Mouse (Mus musculus) hindbrain, postnatal 0 days (tissue): ENCODE data around the gene Tmigd1. TPM values are rescaled to one million over a fixed set of nuclear protein-coding genes. Genes with fewer than 3 reads are reported as not detected.
"Not testable (repeated sequence)": the region's sequence is repeated elsewhere in the genome, so short reads cannot be mapped to it uniquely, and the experiment has no call there.

Experiments
- ATAC-seq: fragments of 200-750 bp; cut with Nextera tagmentation; 2 replicates; pipeline ENCODE4 v1.8.0; 2017; ENCODE audit warnings: mild to moderate bottlenecking, moderate TSS enrichment, moderate library complexity
- DNase-seq: peaks from one replicate; pipeline ENCODE4 v3.0.0-alpha.2; 2015; ENCODE audit warnings: low spot score
- H3K27ac ChIP-seq: fragments of 300-500 bp; sonication (generic); 2 replicates; pipeline ENCODE4 v1.5.1; 2014; ENCODE audit warnings: mild to moderate bottlenecking
- H3K27me3 ChIP-seq: fragments of 300-500 bp; sonication (generic); 2 replicates; pipeline ENCODE4 v1.6.1; 2014; ENCODE audit warnings: low read length, mixed read lengths; ENCODE audit not compliant: insufficient read depth
- H3K36me3 ChIP-seq: fragments of 300-500 bp; sonication (generic); 2 replicates; pipeline ENCODE4 v1.6.1; 2014; ENCODE audit warnings: low read length, mixed read lengths; ENCODE audit not compliant: insufficient read depth
- H3K4me1 ChIP-seq: fragments of 300-500 bp; sonication (generic); 2 replicates; pipeline ENCODE4 v1.6.1; 2014; ENCODE audit warnings: antibody characterized with exemption, low read length, mixed read lengths; ENCODE audit not compliant: insufficient read depth
- H3K4me2 ChIP-seq: fragments of 300-500 bp; sonication (generic); 2 replicates; pipeline ENCODE4 v1.6.1; 2014; ENCODE audit warnings: low read depth, mild to moderate bottlenecking, low read length, moderate library complexity, mixed read lengths
- H3K4me3 ChIP-seq: fragments of 300-500 bp; sonication (generic); 2 replicates; pipeline ENCODE4 v1.5.1; 2014; ENCODE audit warnings: low read length
- H3K9ac ChIP-seq: fragments of 300-500 bp; sonication (generic); replicated peaks from 2 replicates; pipeline ENCODE4 v1.6.1; 2014; ENCODE audit warnings: mild to moderate bottlenecking, low read length, moderate library complexity, mixed read lengths
- H3K9me3 ChIP-seq: fragments of 300-500 bp; sonication (generic); 2 replicates; pipeline ENCODE4 v1.6.1; 2016; ENCODE audit warnings: low read length, mixed read lengths
- CTCF ChIP-seq: IDR thresholded peaks from 2 replicates; pipeline ENCODE4 v1.5.1; 2016; ENCODE audit warnings: antibody characterized with exemption, control low read depth, low read depth
- WGBS: fragments of 180-500 bp; shearing (Covaris S2); extraction: QIAGEN DNeasy Blood & Tissue Kit; methylation state at CpG from one replicate; pipeline ENCODE4 v1.1.7; 2014; 5-methylcytosine and 5-hydroxymethylcytosine counted together
- polyA plus RNA-seq: library from polyadenylated mRNA; unstranded; fragments of >200 nt; fragmentation: Nextera tagmentation; extraction: Ambion mirVana; gene quantifications from 2 replicates; pipeline ENCODE4 v1.2.1, GENCODE M21; 2015
- total RNA-seq: library from RNA; depleted of rRNA; stranded (reverse); fragments of >200 nt; gene quantifications from 2 replicates; pipeline ENCODE4 v1.2.3, GENCODE M21; 2014

Gene Tmigd1
- total and polyA plus RNA-seq, 2 experiments from 2014 or later, result 0.26 TPM; not detected in 1

DNA sequence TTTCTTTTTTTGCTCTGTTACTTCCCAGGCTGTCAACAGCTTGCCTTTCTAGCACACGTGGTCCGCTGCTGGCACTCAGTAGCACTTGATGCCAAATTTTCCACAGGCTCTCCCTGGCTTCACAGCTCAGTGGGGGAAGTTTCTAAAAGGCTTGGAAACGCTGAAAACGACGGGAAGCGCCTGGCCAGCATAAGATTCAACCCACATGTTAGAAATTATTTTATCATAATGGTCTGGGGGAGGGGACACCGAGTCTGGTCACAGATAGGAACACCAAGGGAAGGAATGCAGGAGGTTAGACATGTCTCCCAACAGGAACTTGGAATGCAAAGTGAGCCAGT, 10.1 kb downstream of the Tmigd1 start:
- H3K4me1 ChIP-seq, result 0 out of 2 replicates have a peak, but pooled peaks cover 4% of the 10 kb centered on the region
- H3K4me2 ChIP-seq, result 0 out of 2 replicates have a peak overlapping the region, but pooled peaks have one; percentile 8
- H3K36me3 ChIP-seq, result no peaks in the 10 kb centered on the region
- ATAC-seq (peak; percentile 67; the same call in 1 of the 2 replicates), DNase-seq (peak; percentile 77)
- H3K9me3 ChIP-seq, result no peaks in the 10 kb centered on the region
- peak overlapping the region; percentile 45; the same call in 1 of the 2 replicates for H3K27ac ChIP-seq
- no peak overlapping the region for H3K4me3 ChIP-seq
- no peaks in the 10 kb centered on the region for H3K27me3 ChIP-seq
- 16% methylated on average over 7 of the region's 7 CpGs for WGBS
- no peak overlapping the region for H3K9ac ChIP-seq
- no peak for TF ChIP-seq CTCF

DNA sequence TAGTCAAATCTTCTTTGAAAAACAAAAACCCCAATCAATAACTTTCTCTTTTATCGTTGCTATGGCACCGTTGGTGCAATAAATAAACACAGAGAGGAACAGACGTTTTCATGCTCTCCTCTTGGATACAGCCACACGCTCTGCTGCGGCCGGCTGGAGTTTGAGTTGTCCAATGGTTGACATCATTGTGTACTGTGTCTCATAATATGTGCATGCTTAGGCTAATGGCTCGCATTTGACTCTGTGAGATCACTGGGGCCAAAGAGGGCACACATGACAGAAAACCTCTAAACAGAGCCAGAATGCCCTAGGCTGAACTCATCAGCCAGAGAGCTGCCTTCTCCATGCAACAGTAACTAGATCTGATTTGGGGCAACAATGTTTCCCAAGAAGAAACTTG, 12.4 kb downstream of the Tmigd1 start:
- Histone ChIP-seq H3K4me3 (no peak overlapping the region), H3K27ac (no peak overlapping the region), H3K27me3 (no peaks in the 10 kb centered on the region), H3K9ac (no peak overlapping the region), H3K36me3 (no peaks in the 10 kb centered on the region), H3K4me1 (0 out of 2 replicates have a peak, but pooled peaks cover 4% of the 10 kb centered on the region), H3K4me2 (no peak overlapping the region), H3K9me3 (no peaks in the 10 kb centered on the region)
- DNase-seq (no peak), ATAC-seq (no peak)
- no peak for TF ChIP-seq CTCF
- WGBS, result 57% methylated on average over 7 of the region's 7 CpGs

DNA sequence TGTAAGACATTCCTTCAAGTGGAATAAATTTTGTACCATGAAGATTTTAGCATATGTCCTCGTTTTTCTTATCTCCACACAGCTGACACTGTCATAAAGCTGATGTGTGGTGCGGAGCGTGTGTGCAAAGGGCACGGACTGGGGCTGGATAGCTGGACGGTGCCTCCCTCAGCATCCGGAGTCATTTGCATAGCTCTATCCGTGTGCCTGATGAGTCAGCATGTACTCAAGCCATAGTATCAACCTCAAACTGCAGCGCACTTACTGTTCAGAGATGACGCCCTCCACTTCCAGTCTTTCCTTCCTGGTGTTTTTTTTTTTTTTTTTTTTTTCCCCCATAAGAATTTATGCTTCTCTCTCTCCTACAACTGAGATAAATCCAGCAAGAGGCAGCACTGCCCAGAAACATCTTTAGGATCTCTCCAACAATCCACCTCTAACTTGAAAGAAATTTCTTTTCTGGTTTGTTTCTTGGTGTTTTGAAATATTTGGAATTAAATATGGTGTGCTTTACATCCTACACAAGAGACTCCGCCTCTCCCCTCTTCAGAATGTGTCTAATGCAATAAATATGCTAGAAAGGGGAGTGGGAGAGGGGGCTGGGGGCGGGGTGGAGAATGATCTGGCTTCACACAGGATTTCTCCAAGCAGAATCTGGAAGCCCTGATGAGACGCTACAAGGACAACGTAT, 14.7 kb downstream of the Tmigd1 start:
- 34% methylated on average over 13 of the region's 13 CpGs for WGBS
- H3K4me3 ChIP-seq, result no peak overlapping the region
- H3K36me3 ChIP-seq, result no peaks in the 10 kb centered on the region
- H3K27me3 ChIP-seq, result no peaks in the 10 kb centered on the region
- DNase-seq (no peak), ATAC-seq (no peak)
- H3K27ac ChIP-seq, result no peak overlapping the region
- TF ChIP-seq CTCF, result no peak
- H3K9me3 ChIP-seq, result no peaks in the 10 kb centered on the region
- H3K9ac ChIP-seq, result no peak overlapping the region
- no peak overlapping the region for H3K4me2 ChIP-seq
- H3K4me1 ChIP-seq, result 0 out of 2 replicates have a peak, but pooled peaks cover 4% of the 10 kb centered on the region

DNA sequence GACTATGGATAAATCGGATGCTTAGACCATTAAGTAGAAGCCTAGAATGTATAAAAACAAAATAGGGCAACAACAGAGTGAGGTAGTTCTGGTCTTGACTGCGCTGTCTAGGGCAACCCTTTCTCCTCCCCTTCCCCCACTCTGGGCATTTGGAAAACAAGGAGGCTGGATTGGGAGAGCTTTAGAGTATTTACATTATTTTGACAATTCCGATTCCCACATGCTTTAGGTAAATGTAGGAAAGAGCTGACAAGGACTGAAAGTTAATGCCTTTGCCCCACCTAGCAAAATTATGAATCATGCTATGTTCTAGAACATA, 15.2 kb downstream of the Tmigd1 start:
- WGBS, result 53% methylated on average over 3 of the region's 3 CpGs
- no peak overlapping the region for H3K4me2 ChIP-seq
- H3K27ac ChIP-seq, result no peak overlapping the region
- peak; percentile 13 for DNase-seq
- ATAC-seq, result no peak
- 0 out of 2 replicates have a peak, but pooled peaks cover 4% of the 10 kb centered on the region for H3K4me1 ChIP-seq
- TF ChIP-seq CTCF, result no peak
- H3K4me3 ChIP-seq, result no peak overlapping the region
- no peaks in the 10 kb centered on the region for H3K36me3 ChIP-seq
- no peaks in the 10 kb centered on the region for H3K27me3 ChIP-seq
- no peak overlapping the region for H3K9ac ChIP-seq
- no peaks in the 10 kb centered on the region for H3K9me3 ChIP-seq

DNA sequence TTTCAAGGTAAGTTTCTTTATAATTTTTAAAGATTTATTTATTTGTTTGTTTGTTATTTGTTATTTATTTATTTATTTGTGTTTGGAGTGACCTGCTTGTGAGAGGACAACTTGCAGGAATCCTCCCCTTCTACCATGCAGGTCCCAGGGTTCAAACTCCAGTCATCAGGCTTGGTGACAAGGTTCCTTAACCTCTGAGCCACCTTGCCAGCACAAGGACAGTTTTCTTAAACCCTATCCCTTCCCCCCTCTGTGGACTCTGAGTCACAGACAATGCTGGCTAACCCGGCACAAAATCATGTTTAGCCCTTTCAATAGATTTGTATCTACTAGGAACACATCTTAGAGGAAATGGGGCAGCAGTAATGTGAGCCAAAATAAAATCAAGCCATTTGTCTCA, 18.6 kb downstream of the Tmigd1 start:
- ATAC-seq, result no peak
- DNase-seq, result no peak
- Histone ChIP-seq H3K27ac (no peak overlapping the region), H3K4me2 (no peak overlapping the region), H3K36me3 (no peaks in the 10 kb centered on the region), H3K9me3 (no peaks in the 10 kb centered on the region), H3K27me3 (no peaks in the 10 kb centered on the region), H3K9ac (no peak overlapping the region), H3K4me1 (no peaks in the 10 kb centered on the region), H3K4me3 (no peak overlapping the region)
- 35% methylated on average over 1 of the region's 1 CpGs for WGBS
- TF ChIP-seq CTCF, result no peak

DNA sequence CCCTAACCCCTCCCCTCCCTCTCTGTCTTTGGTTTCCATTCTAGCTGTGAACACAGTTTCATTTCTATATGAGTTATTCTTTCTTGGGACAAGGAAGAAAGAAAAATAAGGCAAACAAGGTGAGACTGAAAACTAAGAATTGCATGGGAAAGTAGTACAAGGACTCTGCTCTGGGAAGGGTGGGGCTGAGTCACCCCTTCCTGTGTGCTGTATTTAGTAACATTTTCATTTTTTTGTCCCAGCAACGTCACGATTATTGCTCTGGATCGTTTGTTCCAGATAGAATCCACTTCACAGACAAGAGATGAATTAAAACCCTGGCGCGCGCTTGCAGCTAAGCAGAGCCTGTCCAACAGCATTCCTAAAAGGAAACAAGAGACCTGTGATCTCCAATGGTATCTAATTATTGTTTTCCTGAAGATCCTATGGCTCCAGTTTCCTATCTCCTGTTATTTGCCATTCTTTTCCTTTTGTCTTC, 22.8 kb downstream of the Tmigd1 start, which contains the start of gene Blmh:
Gene Blmh, plus strand, starts transcription at position 51 of the 478 bp plus-strand sequence.
- H3K9ac ChIP-seq, result no peak within 1 kb of the TSS
- H3K4me1 ChIP-seq, result no peaks in the 10 kb centered on the region
- ATAC-seq (no peak), DNase-seq (no peak)
- no peak within 1 kb of the TSS for H3K27ac ChIP-seq
- no peaks in the 10 kb centered on the region for H3K27me3 ChIP-seq
- no peaks in the 10 kb centered on the region for H3K9me3 ChIP-seq
- H3K4me2 ChIP-seq, result no peak within 1 kb of the TSS
- WGBS, result 81% methylated on average over 6 of the region's 6 CpGs
- no peak within 1 kb of the TSS for H3K4me3 ChIP-seq
- TF ChIP-seq CTCF, result no peak
- H3K36me3 ChIP-seq, result no peaks in the 10 kb centered on the region

DNA sequence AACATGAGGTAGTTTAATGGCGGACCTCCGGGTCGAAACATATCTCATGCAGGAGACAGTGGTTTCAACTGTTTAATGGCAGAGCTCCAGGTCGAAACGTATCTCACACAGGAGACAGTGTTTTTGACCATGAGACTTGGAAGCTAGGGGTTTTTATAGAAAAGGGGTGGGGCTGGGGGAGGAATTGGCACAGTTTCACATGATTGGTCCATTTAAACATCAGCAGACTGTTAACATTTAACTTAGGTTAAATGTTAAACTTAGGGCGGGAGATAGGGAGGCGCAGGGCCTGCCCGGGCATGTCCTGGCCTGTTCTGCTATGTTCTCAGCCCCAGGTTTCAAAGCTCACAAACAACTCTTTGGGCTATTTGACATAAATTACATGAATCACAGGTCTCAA, 26.6 kb downstream of the Tmigd1 start:
- not testable (repeated sequence) for H3K36me3 ChIP-seq, H3K4me1 ChIP-seq, H3K9me3 ChIP-seq, DNase-seq, ATAC-seq, H3K4me2 ChIP-seq, H3K9ac ChIP-seq, H3K4me3 ChIP-seq, H3K27me3 ChIP-seq, H3K27ac ChIP-seq
- 91% methylated on average over 8 of the region's 8 CpGs for WGBS
